Mouse (Mus musculus) embryonic facial prominence, embryonic 11.5 days (tissue): ENCODE data around the gene Depdc1a. TPM values are rescaled to one million over a fixed set of nuclear protein-coding genes. Genes with fewer than 3 reads are reported as not detected.

Source experiments
- ATAC-seq: fragments of 200-750 bp; cut with Nextera tagmentation; replicated peaks from 2 replicates; pipeline ENCODE4 v1.8.0; 2017; ENCODE audit warnings: low read depth; ENCODE audit not compliant: insufficient number of reproducible peaks, low FRiP score, low TSS enrichment
- DNase-seq: peaks from one replicate; pipeline ENCODE4 v3.0.0-alpha.2; 2015; ENCODE audit warnings: low spot score
- H3K27ac ChIP-seq: fragments of 300-500 bp; sonication (generic); replicated peaks from 2 replicates; pipeline ENCODE4 v1.5.1; 2014; ENCODE audit warnings: mild to moderate bottlenecking, low read depth, low read length, control low read depth
- H3K27me3 ChIP-seq: fragments of 300-500 bp; sonication (generic); 2 replicates; pipeline ENCODE4 v1.6.1; 2014; ENCODE audit warnings: mild to moderate bottlenecking, low read length, moderate library complexity, mixed read lengths; ENCODE audit not compliant: control insufficient read depth, insufficient read depth
- H3K36me3 ChIP-seq: fragments of 300-500 bp; sonication (generic); replicated peaks from 2 replicates; pipeline ENCODE4 v1.6.1; 2014; ENCODE audit warnings: low read depth, mild to moderate bottlenecking, low read length, moderate library complexity, mixed read lengths; ENCODE audit not compliant: control insufficient read depth, insufficient read depth
- H3K4me1 ChIP-seq: fragments of 300-500 bp; sonication (generic); 2 replicates; pipeline ENCODE4 v1.6.1; 2014; ENCODE audit warnings: low read length, mixed read lengths; ENCODE audit not compliant: control insufficient read depth, insufficient read depth
- H3K4me2 ChIP-seq: fragments of 300-500 bp; sonication (generic); 2 replicates; pipeline ENCODE4 v1.6.1; 2014; ENCODE audit warnings: low read depth, mild to moderate bottlenecking, control low read depth, low read length, moderate library complexity
- H3K4me3 ChIP-seq: fragments of 300-500 bp; sonication (generic); 2 replicates; pipeline ENCODE4 v1.5.1; 2014; ENCODE audit warnings: low read depth, low read length, control low read depth
- H3K9ac ChIP-seq: fragments of 300-500 bp; sonication (generic); replicated peaks from 2 replicates; pipeline ENCODE4 v1.6.1; 2014; ENCODE audit warnings: mild to moderate bottlenecking, control low read depth, low read length
- H3K9me3 ChIP-seq: fragments of 300-500 bp; sonication (generic); replicated peaks from 2 replicates; pipeline ENCODE4 v1.6.1; 2016; ENCODE audit warnings: mild to moderate bottlenecking, low read length, inconsistent platforms, mixed read lengths; ENCODE audit not compliant: control insufficient read depth
- polyA plus RNA-seq: library from polyadenylated mRNA; unstranded; fragments of >200 nt; fragmentation: Nextera tagmentation; extraction: Ambion mirVana; gene quantifications from 2 replicates; pipeline ENCODE4 v1.2.1, GENCODE M21; 2014

Gene Depdc1a
- polyA plus RNA-seq, 1 experiment from 2014 or later, result 65.5 TPM

DNA sequence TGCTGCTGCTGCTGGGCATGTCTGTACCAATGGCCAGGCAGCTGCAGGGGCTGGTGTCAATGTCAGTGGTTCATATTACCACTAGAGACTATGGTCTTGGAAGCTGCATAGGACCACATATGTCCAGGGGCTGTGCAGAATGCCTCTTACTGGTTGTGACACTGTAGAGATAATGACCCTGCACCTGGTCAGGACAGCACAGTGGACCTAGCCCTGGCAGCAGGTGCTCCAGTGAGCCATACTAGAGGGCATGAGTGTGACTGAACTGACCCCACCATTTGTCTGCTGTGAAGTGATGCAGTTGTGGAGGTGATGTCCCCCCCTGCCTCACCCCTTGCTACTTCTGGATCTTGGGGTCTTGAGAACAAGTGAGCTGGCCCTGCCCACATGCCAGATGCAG, 55.0 kb downstream of the Depdc1a start:
- no peaks in the 10 kb centered on the region for H3K4me1 ChIP-seq
- no peaks in the 10 kb centered on the region for H3K27me3 ChIP-seq
- no peak overlapping the region for H3K27ac ChIP-seq
- H3K4me2 ChIP-seq, result no peak overlapping the region
- H3K36me3 ChIP-seq, result no peaks in the 10 kb centered on the region
- ATAC-seq (no peak), DNase-seq (no peak)
- no peaks in the 10 kb centered on the region for H3K9me3 ChIP-seq
- no peak overlapping the region for H3K9ac ChIP-seq
- no peak overlapping the region for H3K4me3 ChIP-seq

Other genes with a start within 250 kb of the Depdc1a start
- gene Rpe65, start 103.7 kb downstream of the Depdc1a start, polyA plus RNA-seq, result not detected in 2 replicates